Mouse (Mus musculus) neural tube, embryonic 13.5 days (tissue): Measurements from ENCODE around the gene Pa2g4. TPM values are rescaled to one million over a fixed set of nuclear protein-coding genes. Genes with fewer than 3 reads are reported as not detected.
"Not testable (repeated sequence)": the region's sequence is repeated elsewhere in the genome, so short reads cannot be mapped to it uniquely, and the experiment has no call there.

Experiments used
- ATAC-seq: fragments of 200-750 bp; cut with Nextera tagmentation; 2 replicates; pipeline ENCODE4 v1.8.0; 2017; ENCODE audit warnings: low read depth, mild to moderate bottlenecking, moderate TSS enrichment, moderate library complexity
- H3K27ac ChIP-seq: fragments of 300-500 bp; sonication (generic); replicated peaks from 2 replicates; pipeline ENCODE4 v1.5.1; 2015; ENCODE audit warnings: moderate library complexity, mild to moderate bottlenecking, inconsistent platforms
- H3K27me3 ChIP-seq: fragments of 300-500 bp; sonication (generic); 2 replicates; pipeline ENCODE4 v1.6.1; 2015; ENCODE audit warnings: mild to moderate bottlenecking, inconsistent platforms
- H3K36me3 ChIP-seq: fragments of 300-500 bp; sonication (generic); 2 replicates; pipeline ENCODE4 v1.6.1; 2015; ENCODE audit warnings: mild to moderate bottlenecking, inconsistent platforms
- H3K4me1 ChIP-seq: fragments of 300-500 bp; sonication (generic); replicated peaks from 2 replicates; pipeline ENCODE4 v1.6.1; 2015; ENCODE audit warnings: inconsistent platforms
- H3K4me2 ChIP-seq: fragments of 300-500 bp; sonication (generic); 2 replicates; pipeline ENCODE4 v1.6.1; 2015; ENCODE audit warnings: inconsistent platforms, mild to moderate bottlenecking, moderate library complexity
- H3K4me3 ChIP-seq: fragments of 300-500 bp; sonication (generic); 2 replicates; pipeline ENCODE4 v1.5.1; 2015; ENCODE audit warnings: mild to moderate bottlenecking, inconsistent platforms
- H3K9ac ChIP-seq: fragments of 300-500 bp; sonication (generic); 2 replicates; pipeline ENCODE4 v1.6.1; 2015; ENCODE audit warnings: moderate library complexity, mild to moderate bottlenecking, inconsistent platforms
- H3K9me3 ChIP-seq: fragments of 300-500 bp; sonication (generic); 2 replicates; pipeline ENCODE4 v1.6.1; 2016; ENCODE audit warnings: inconsistent platforms
- WGBS: fragments of 180-500 bp; shearing (Covaris S2); methylation state at CpG from one replicate; pipeline ENCODE4 v1.1.7; 2015; 5-methylcytosine and 5-hydroxymethylcytosine counted together
- polyA plus RNA-seq: library from polyadenylated mRNA; unstranded; fragments of >200 nt; fragmentation: Nextera tagmentation; extraction: Ambion mirVana; gene quantifications from 2 replicates; pipeline ENCODE4 v1.2.1, GENCODE M21; 2015

Pa2g4 gene
- 124 and 136 TPM in 2 replicates for polyA plus RNA-seq

- peaks cover 25% of the 10 kb centered on the region for H3K4me1 ChIP-seq
- ATAC-seq: peak; percentile 99
- peak within 1 kb of the TSS; percentile 79 for H3K4me3 ChIP-seq
- peaks cover 26% of the 10 kb centered on the region for H3K36me3 ChIP-seq
- H3K4me2 ChIP-seq: peak within 1 kb of the TSS; percentile 96
- no peaks in the 10 kb centered on the region for H3K9me3 ChIP-seq
- H3K9ac ChIP-seq: peak within 1 kb of the TSS; percentile 92
- WGBS: 0% methylated on average over 58 of the region's 58 CpGs
- H3K27me3 ChIP-seq: no peaks in the 10 kb centered on the region
- H3K27ac ChIP-seq: peak within 1 kb of the TSS; percentile 92
These were observed at the start of gene Pa2g4 for GRCm38 (mm10) chr10:128565788-128566531. Pa2g4 (minus strand) TSS chr10:128565987.

GRCm38 (mm10) chr10:128614934-128615333 is 49.1 kb upstream of the Pa2g4 start:
- H3K4me1 ChIP-seq: no peaks in the 10 kb centered on the region
- H3K9ac ChIP-seq: no peak overlapping the region
- H3K36me3 ChIP-seq: no peaks in the 10 kb centered on the region
- H3K9me3 ChIP-seq: no peaks in the 10 kb centered on the region
- H3K27ac ChIP-seq: no peak overlapping the region
- no peaks in the 10 kb centered on the region for H3K27me3 ChIP-seq
- no peak overlapping the region for H3K4me3 ChIP-seq
- ATAC-seq: no peak
- WGBS: 51% methylated on average over 3 of the region's 3 CpGs
- H3K4me2 ChIP-seq: no peak overlapping the region

GRCm38 (mm10) chr10:128613820-128614219 is 48.0 kb upstream of the Pa2g4 start:
- H3K27me3 ChIP-seq, H3K4me3 ChIP-seq, H3K9ac ChIP-seq, H3K4me2 ChIP-seq, ATAC-seq, H3K27ac ChIP-seq, H3K4me1 ChIP-seq, H3K9me3 ChIP-seq, H3K36me3 ChIP-seq: not testable (repeated sequence)
- 70% methylated on average over 4 of the region's 4 CpGs for WGBS

- Histone ChIP-seq H3K9me3 (no peaks in the 10 kb centered on the region), H3K4me3 (no peak overlapping the region), H3K27me3 (no peaks in the 10 kb centered on the region), H3K27ac (no peak overlapping the region), H3K4me2 (peak overlapping the region; percentile 28), H3K4me1 (no peaks in the 10 kb centered on the region), H3K36me3 (no peaks in the 10 kb centered on the region), H3K9ac (peak overlapping the region; percentile 28; the same call in 1 of the 2 replicates)
- WGBS: 40% methylated on average over 6 of the region's 6 CpGs
- no peak for ATAC-seq
These were observed 47.3 kb upstream of the Pa2g4 start for GRCm38 (mm10) chr10:128613154-128613440.

- Histone ChIP-seq H3K27me3 (no peaks in the 10 kb centered on the region), H3K9ac (peak overlapping the region; percentile 28; the same call in 1 of the 2 replicates), H3K36me3 (no peaks in the 10 kb centered on the region), H3K4me2 (peak overlapping the region; percentile 28), H3K27ac (no peak overlapping the region), H3K9me3 (no peaks in the 10 kb centered on the region), H3K4me3 (no peak overlapping the region), H3K4me1 (no peaks in the 10 kb centered on the region)
- peak; percentile 63; the same call in 1 of the 2 replicates for ATAC-seq
- WGBS: 14% methylated on average over 16 of the region's 16 CpGs
These were observed 46.8 kb upstream of the Pa2g4 start for GRCm38 (mm10) chr10:128612433-128613153.

- H3K9me3 ChIP-seq: no peaks in the 10 kb centered on the region
- 60% methylated on average over 2 of the region's 2 CpGs for WGBS
These were observed 40.7 kb upstream of the Pa2g4 start for GRCm38 (mm10) chr10:128606483-128606882.

GRCm38 (mm10) chr10:128602470-128603128 is 36.8 kb upstream of the Pa2g4 start:
- Histone ChIP-seq H3K36me3 (no peaks in the 10 kb centered on the region), H3K9ac (no peak overlapping the region), H3K4me2 (no peak overlapping the region), H3K9me3 (no peaks in the 10 kb centered on the region), H3K27me3 (no peaks in the 10 kb centered on the region), H3K4me3 (no peak overlapping the region), H3K27ac (no peak overlapping the region), H3K4me1 (no peaks in the 10 kb centered on the region)
- no peak for ATAC-seq
- 84% methylated on average over 4 of the region's 4 CpGs for WGBS

More at GRCm38 (mm10) chr10:128606483-128606882, 40.7 kb upstream of the Pa2g4 start:
- Histone ChIP-seq H3K4me3 (no peak overlapping the region), H3K4me2 (no peak overlapping the region), H3K4me1 (no peaks in the 10 kb centered on the region), H3K27ac (no peak overlapping the region), H3K36me3 (no peaks in the 10 kb centered on the region), H3K27me3 (no peaks in the 10 kb centered on the region), H3K9ac (no peak overlapping the region)
- ATAC-seq: no peak

- WGBS: 85% methylated on average over 1 of the region's 1 CpGs
- Histone ChIP-seq H3K27me3 (no peaks in the 10 kb centered on the region), H3K36me3 (no peaks in the 10 kb centered on the region), H3K4me1 (no peaks in the 10 kb centered on the region), H3K4me3 (no peak overlapping the region), H3K9ac (no peak overlapping the region), H3K27ac (no peak overlapping the region), H3K4me2 (no peak overlapping the region), H3K9me3 (no peaks in the 10 kb centered on the region)
- ATAC-seq: no peak
These were observed 35.7 kb upstream of the Pa2g4 start for GRCm38 (mm10) chr10:128601499-128601898.

- H3K4me1 ChIP-seq: no peaks in the 10 kb centered on the region
- H3K36me3 ChIP-seq: no peaks in the 10 kb centered on the region
- no peak overlapping the region for H3K4me3 ChIP-seq
- no peak overlapping the region for H3K9ac ChIP-seq
- no peaks in the 10 kb centered on the region for H3K9me3 ChIP-seq
- no peak overlapping the region for H3K4me2 ChIP-seq
- WGBS: 67% methylated on average over 2 of the region's 2 CpGs
- no peak overlapping the region for H3K27ac ChIP-seq
- no peaks in the 10 kb centered on the region for H3K27me3 ChIP-seq
- no peak for ATAC-seq
These were observed 32.7 kb upstream of the Pa2g4 start for GRCm38 (mm10) chr10:128598476-128598875.

GRCm38 (mm10) chr10:128592797-128593196 is 27.0 kb upstream of the Pa2g4 start:
- Histone ChIP-seq H3K4me1 (peaks cover 12% of the 10 kb centered on the region), H3K9me3 (no peaks in the 10 kb centered on the region), H3K27me3 (peaks cover 25% of the 10 kb centered on the region), H3K4me2 (no peak overlapping the region), H3K36me3 (no peaks in the 10 kb centered on the region), H3K4me3 (no peak overlapping the region), H3K27ac (no peak overlapping the region), H3K9ac (no peak overlapping the region)
- no peak for ATAC-seq
- WGBS: 68% methylated on average over 5 of the region's 5 CpGs

GRCm38 (mm10) chr10:128591436-128591835 is 25.6 kb upstream of the Pa2g4 start:
- Histone ChIP-seq H3K27ac (no peak overlapping the region), H3K36me3 (no peaks in the 10 kb centered on the region), H3K27me3 (peaks cover 39% of the 10 kb centered on the region), H3K4me2 (no peak overlapping the region), H3K9me3 (no peaks in the 10 kb centered on the region), H3K4me1 (peaks cover 12% of the 10 kb centered on the region), H3K4me3 (no peak overlapping the region), H3K9ac (no peak overlapping the region)
- no peak for ATAC-seq
- WGBS: 93% methylated on average over 6 of the region's 6 CpGs

- peak overlapping the region; percentile 63 for H3K4me3 ChIP-seq
- peak overlapping the region; percentile 90 for H3K4me2 ChIP-seq
- ATAC-seq: peak; percentile 25; the same call in 1 of the 2 replicates
- H3K9ac ChIP-seq: peak overlapping the region; percentile 71
- H3K4me1 ChIP-seq: peaks cover 12% of the 10 kb centered on the region
- H3K36me3 ChIP-seq: no peaks in the 10 kb centered on the region
- peaks cover 50% of the 10 kb centered on the region for H3K27me3 ChIP-seq
- WGBS: under 1% methylated on average over 43 of the region's 43 CpGs
- H3K27ac ChIP-seq: peak overlapping the region; percentile 49
- no peaks in the 10 kb centered on the region for H3K9me3 ChIP-seq
These were observed 24.5 kb upstream of the Pa2g4 start for GRCm38 (mm10) chr10:128590193-128590690.
